Mouse (Mus musculus): ENCODE measurements around the gene Slc25a34.

GRCm38 (mm10) chr4:141631250-141631649 is 7.6 kb upstream of the Slc25a34 start:
- TF ChIP-seq CTCF (IDR thresholded peaks at IDR 0.05; ENCODE audit: extremely low read depth, insufficient read length, insufficient replicate concordance, low read depth, low read length) (no peak), POLR2A (IDR thresholded peaks at IDR 0.05; ENCODE audit: low read depth, low read length) (no peak)

Data from small intestine, adult 2 months (tissue).